In the genomic region with DNA sequence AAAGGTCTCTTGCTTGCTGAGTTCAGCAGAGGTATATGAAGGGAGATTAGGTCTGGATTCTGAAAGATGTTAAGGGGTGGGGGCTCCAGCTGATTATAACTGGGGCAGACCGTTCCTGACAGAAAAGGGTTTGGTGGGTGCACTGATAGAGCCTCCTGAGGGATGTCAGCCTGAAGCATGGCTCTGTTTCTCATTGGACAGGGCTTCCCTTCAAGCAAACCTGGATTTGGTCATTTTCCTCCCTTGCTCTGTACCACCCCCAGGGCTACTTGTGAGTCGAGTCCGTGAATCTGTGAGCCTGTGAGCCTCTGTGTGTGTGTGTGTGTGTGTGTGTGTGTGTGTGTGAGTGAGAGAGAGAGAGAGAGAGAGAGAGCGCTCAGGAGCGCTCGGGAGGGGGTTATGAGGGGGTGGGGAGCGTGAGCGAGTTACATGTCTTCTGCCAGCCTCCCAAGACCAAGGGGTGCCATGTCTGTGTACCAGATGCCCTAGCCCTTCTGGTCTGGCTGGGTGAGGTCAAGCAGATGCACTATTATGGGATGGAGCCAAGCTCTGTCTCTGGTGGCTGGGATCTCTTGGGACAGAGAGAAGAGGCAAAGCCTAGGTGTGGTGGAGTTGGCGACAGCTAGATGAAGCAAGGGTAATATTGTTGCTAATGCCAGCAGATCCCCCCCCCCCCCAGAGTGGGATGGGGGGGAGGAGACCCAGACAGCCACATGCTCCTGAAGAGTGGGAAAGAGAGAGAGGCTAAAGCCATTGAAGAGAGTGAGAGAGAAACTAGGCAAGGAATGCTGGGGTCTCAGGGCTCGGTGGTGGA, we compare ENCODE assay signal across 9 mouse cellular contexts. TPM values are rescaled to one million over a fixed set of nuclear protein-coding genes. Genes with fewer than 3 reads are reported as not detected.
DNase-seq lines count a peak whose midpoint lies in the region; ATAC-seq and TF ChIP-seq lines count a peak whose summit lies in the region.
"Had no signal": no experiment of that assay in that cellular context is flagged by ENCODE, and none has a peak within 500 bp of the region (broad histone marks: within the 10 kb centered on the region; RNA-seq: fewer than 3 reads in every experiment).

No protein-coding gene starts in this region.

- H3K36me3 ChIP-seq in heart, embryonic 10.5 days: peaks cover 12% of the 10 kb centered on the region; the same call in 1 of the 2 replicates
- H3K36me3 ChIP-seq in heart, embryonic 13.5 days: peaks cover 17% of the 10 kb centered on the region; the same call in 1 of the 2 replicates
- H3K36me3 ChIP-seq in midbrain, embryonic 11.5 days (ENCODE audit: control insufficient read depth, insufficient read depth, low read length): no peaks in the 10 kb centered on the region

- peak overlapping the region; percentile 40 for H3K4me3 ChIP-seq in heart, embryonic 10.5 days
- 0 out of 2 replicates have a peak overlapping the region, but pooled peaks have one; percentile 0 for H3K4me3 ChIP-seq in heart, embryonic 13.5 days
- no peak overlapping the region for H3K4me3 ChIP-seq in midbrain, embryonic 11.5 days (ENCODE audit: low read depth, low read length)

- 32% methylated on average over 10 of the region's 10 CpGs for WGBS in heart, embryonic 10.5 days
- 30% methylated on average over 10 of the region's 10 CpGs for WGBS in heart, embryonic 13.5 days
- WGBS in midbrain, embryonic 11.5 days: 32% methylated on average over 10 of the region's 10 CpGs

- no peak for TF ChIP-seq CTCF in brain, embryonic 14.5 days (IDR thresholded peaks at IDR 0.05; ENCODE audit: borderline replicate concordance, extremely low read depth, insufficient read depth, insufficient read length)

- H3K27ac ChIP-seq in heart, embryonic 10.5 days: peak overlapping the region; percentile 78
- H3K27ac ChIP-seq in heart, embryonic 13.5 days (replicated peaks): peak overlapping the region; percentile 98
- no peak overlapping the region for H3K27ac ChIP-seq in midbrain, embryonic 11.5 days (ENCODE audit: low read depth, low read length)

- no peak for DNase-seq in heart, embryonic 10.5 days (ENCODE audit: low spot score)
- no peak for DNase-seq in heart, postnatal 14 days
- DNase-seq in brain, embryonic 14.5 days (ENCODE audit: low read depth): peak; percentile 41
- peak; percentile 84 for DNase-seq in midbrain, embryonic 11.5 days (ENCODE audit: low spot score, missing footprints)
- DNase-seq in B cell, adult 2 months: no peak
- no peak for DNase-seq in urinary bladder, postnatal 25 days (ENCODE audit: low spot score)
- DNase-seq in layer of hippocampus, postnatal 14 days (ENCODE audit: low spot score in 2 of 2): no peak

- intact Hi-C loops in heart, postnatal 14 days (cut with DNase I): loop anchor here (5.0 to 10.0 kb wide), 2 partner anchors 100 to 182 kb away; no protein-coding TSS in a partner anchor

- ATAC-seq in heart, embryonic 13.5 days (ENCODE audit: extremely low read depth, insufficient number of reproducible peaks, low FRiP score, low TSS enrichment): no peak
- no peak for ATAC-seq in midbrain, embryonic 11.5 days (ENCODE audit: low FRiP score)

- H3K9ac ChIP-seq in heart, embryonic 13.5 days: peak overlapping the region; percentile 58
- no peak overlapping the region for H3K9ac ChIP-seq in midbrain, embryonic 11.5 days (ENCODE audit: low read length)

- peaks cover 77% of the 10 kb centered on the region for H3K4me1 ChIP-seq in heart, embryonic 10.5 days
- H3K4me1 ChIP-seq in heart, embryonic 13.5 days: peaks cover 84% of the 10 kb centered on the region
- peaks cover 51% of the 10 kb centered on the region for H3K4me1 ChIP-seq in midbrain, embryonic 11.5 days (ENCODE audit: control insufficient read depth, insufficient read depth, low read length)

- TF ChIP-seq POLR2A in brain, embryonic 14.5 days (IDR thresholded peaks at IDR 0.05; ENCODE audit: borderline replicate concordance, extremely low read depth, insufficient read depth, insufficient read length, poor library complexity, severe bottlenecking): no peak

- H3K9me3 ChIP-seq in heart, embryonic 10.5 days: no peaks in the 10 kb centered on the region
- H3K9me3 ChIP-seq in heart, embryonic 13.5 days: no peaks in the 10 kb centered on the region
- no peaks in the 10 kb centered on the region for H3K9me3 ChIP-seq in midbrain, embryonic 11.5 days (ENCODE audit: control insufficient read depth, low read length)
- H3K9me3 ChIP-seq: G1E had no signal

- peaks cover under 1% of the 10 kb centered on the region; the same call in 1 of the 2 replicates for H3K27me3 ChIP-seq in heart, embryonic 10.5 days (ENCODE audit: insufficient read depth, poor library complexity, severe bottlenecking)
- H3K27me3 ChIP-seq in heart, embryonic 13.5 days (replicated peaks): peaks cover 1% of the 10 kb centered on the region
- H3K27me3 ChIP-seq in midbrain, embryonic 11.5 days (ENCODE audit: control insufficient read depth, insufficient read depth, low read length): peaks cover 11% of the 10 kb centered on the region

- peak overlapping the region; percentile 73 for H3K4me2 ChIP-seq in heart, embryonic 13.5 days
- peak overlapping the region; percentile 80 for H3K4me2 ChIP-seq in midbrain, embryonic 11.5 days

RNA-seq across cellular contexts. Expression of gene Ahdc1, which starts 4.0 kb away (rescaled TPM):
- 8.4 and 12.2 TPM in 2 replicates for polyA plus RNA-seq in heart, embryonic 10.5 days (2016; fragmentation: Nextera tagmentation; extraction: Ambion mirVana)
- total RNA-seq in heart, postnatal 14 days (2021): 10 to 100 TPM; 55.2 to 59.1 TPM
- polyA plus RNA-seq in brain, embryonic 14.5 days (2012; rRNA removed): 20.9 and 43.2 TPM in 2 replicates
- 6.5 and 6.9 TPM in 2 replicates for polyA plus RNA-seq in heart, embryonic 13.5 days (2015; fragmentation: Nextera tagmentation; extraction: Ambion mirVana)
- 4.9 and 5.3 TPM in 2 replicates for polyA plus RNA-seq in midbrain, embryonic 11.5 days (2014; fragmentation: Nextera tagmentation; extraction: Ambion mirVana)
- total RNA-seq in layer of hippocampus, postnatal 14 days (2021): 10 to 100 TPM; 88.6 to 96.3 TPM

RNA-seq across cellular contexts. Expression of gene Fgr, which starts 41.2 kb away (rescaled TPM):
- polyA plus RNA-seq in heart, embryonic 10.5 days (2016; fragmentation: Nextera tagmentation; extraction: Ambion mirVana): 0.36 and 0.43 TPM in 2 replicates
- under 1 TPM; 0.43 to 0.49 TPM for total RNA-seq in heart, postnatal 14 days (2021)
- 0.09 and 0.15 TPM in 2 replicates for polyA plus RNA-seq in brain, embryonic 14.5 days (2012; rRNA removed)
- 0.21 and 0.23 TPM in 2 replicates for polyA plus RNA-seq in heart, embryonic 13.5 days (2015; fragmentation: Nextera tagmentation; extraction: Ambion mirVana)
- polyA plus RNA-seq in midbrain, embryonic 11.5 days (2014; fragmentation: Nextera tagmentation; extraction: Ambion mirVana): not detected in 2 replicates
- total RNA-seq in layer of hippocampus, postnatal 14 days (2021): not detected
- polyA plus RNA-seq: G1E had no signal

Comparison
In these comparisons a context has a peak if more than half of its experiments do, and no peak if none do; other contexts are left out.
1. DNase-seq: peak in brain, embryonic 14.5 days (single experiment) and midbrain, embryonic 11.5 days (single experiment); none in heart, embryonic 10.5 days (single experiment), heart, postnatal 14 days (0 of 2), B cell, adult 2 months (0 of 2), urinary bladder, postnatal 25 days (single experiment) and layer of hippocampus, postnatal 14 days (0 of 2).